Mouse (Mus musculus) kidney, adult 8-10 months (tissue): Measurements from ENCODE around the gene Abcc5.
A peak's percentile ranks its signal among the peaks of the same experiment; 100 is the strongest.
"Not testable (repeated sequence)": the region's sequence is repeated elsewhere in the genome, so short reads cannot be mapped to it uniquely, and the experiment has no call there.

Source experiments
- DNase-seq, 2 experiments: peaks; one replicate each; pipeline ENCODE4 v3.0.0; 2022

The Abcc5 gene

DNA sequence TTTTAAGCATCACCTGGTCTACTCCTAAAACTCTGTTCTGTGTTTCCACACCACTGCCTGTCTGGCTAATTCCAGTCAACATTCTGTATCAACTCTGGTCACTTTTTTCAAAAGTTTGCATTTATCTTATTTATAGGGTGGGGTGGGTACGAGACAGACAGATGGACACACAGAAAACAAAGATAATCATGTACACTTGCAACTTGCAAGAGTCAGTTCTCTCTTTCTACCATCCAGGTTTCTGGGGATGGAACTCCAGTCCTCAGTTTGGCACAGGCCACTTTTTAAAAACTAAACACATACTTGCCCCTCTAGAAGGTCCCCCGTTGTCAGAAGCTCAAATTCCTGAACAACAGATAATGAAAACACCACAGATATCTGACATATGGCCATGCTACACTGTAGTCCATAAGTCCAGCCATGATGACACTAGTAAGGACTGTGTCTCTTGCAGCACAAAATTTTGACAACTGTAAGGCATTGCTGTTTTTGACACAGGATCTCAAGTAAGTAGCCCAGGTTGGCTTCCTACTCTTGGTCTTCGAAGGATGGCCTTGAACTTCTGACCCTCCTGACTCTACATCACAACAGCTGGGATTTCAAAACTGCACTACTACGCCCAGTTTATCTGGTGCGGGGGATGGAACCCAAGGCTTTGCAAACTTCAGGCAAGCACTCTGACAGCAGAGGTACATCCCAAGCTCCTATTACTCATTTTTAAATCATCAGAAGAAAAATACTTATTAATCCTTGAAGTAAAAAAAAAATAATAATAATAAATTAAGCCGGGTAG, 3.1 kb downstream of the Abcc5 start:
- DNase-seq, result no peak

DNA sequence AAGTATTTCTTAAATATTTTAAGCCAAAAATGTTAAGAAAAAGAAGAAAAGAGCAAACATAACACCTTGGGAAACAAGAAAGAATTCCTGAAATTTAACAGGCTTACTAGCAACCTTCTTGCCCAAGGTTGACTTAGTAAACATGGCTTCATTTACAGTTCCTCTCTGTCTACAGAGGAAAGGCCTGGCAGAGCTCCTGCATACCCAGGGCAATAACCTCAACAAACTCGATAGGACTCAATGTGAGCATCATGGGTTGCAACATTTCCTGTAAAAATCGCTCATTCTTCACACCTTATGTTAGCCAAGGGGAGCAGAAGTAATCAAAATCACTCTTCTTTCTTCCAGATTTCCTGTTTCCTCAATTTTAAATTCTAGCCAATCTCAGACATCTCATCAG, 8.1 kb downstream of the Abcc5 start:
- DNase-seq, result no peak

DNA sequence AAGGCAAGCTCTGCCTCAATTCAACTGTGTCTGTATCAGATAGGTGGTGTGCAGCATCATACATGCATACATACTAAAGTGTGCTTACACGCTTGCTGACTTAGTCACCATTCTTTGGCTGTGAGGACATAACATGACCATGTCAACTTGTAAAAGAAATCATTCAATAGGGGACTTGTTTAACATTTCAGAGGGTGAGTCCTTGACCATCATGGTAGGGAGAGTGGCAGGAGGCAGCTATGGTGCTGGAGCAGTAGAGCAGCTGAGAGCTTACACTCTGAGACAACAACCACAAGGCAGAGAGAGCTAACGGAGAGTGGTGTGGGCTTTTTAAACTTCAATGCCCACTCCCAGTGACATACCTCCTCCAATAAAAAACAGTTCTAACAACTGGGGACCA, 9.9 kb downstream of the Abcc5 start:
- no peak for DNase-seq

DNA sequence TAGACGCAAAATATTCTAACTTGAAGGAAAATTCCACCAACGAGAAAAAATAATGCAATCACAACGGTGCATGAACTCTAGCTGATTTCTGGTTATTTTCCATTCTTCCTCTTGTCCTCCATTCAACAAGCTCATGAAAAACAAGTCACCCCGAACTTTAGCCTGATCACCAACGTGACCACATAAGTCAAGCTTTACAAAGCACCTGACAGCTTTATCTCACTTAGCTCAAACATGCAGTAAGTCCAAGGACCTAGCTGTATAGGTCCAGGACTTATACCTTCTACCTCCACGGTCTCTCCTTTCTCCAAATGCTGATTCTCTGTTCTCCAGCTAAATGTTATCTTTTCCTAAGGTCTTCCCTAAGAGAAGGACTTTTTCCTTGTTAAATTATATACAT, 10.4 kb downstream of the Abcc5 start:
- DNase-seq, result no peak

DNA sequence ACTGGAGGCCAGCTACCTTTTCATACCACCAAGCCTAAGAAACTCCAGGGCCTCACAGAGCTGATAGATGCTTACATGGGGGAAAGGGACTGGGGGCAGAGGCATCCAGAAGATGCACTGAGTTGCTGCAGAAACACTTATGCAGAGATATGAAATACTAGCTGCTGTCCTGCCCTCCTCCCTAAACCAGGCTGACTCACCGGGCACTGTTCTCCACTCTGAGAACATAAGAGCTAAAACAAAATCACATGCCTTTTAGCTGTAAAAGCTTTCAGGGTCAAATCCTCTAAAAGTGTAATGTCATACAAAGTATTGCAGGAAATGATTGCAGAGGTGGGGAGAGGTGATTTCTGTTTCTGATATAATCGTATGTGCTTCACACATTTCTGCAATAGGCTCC, 11.0 kb downstream of the Abcc5 start:
- DNase-seq, result no peak

DNA sequence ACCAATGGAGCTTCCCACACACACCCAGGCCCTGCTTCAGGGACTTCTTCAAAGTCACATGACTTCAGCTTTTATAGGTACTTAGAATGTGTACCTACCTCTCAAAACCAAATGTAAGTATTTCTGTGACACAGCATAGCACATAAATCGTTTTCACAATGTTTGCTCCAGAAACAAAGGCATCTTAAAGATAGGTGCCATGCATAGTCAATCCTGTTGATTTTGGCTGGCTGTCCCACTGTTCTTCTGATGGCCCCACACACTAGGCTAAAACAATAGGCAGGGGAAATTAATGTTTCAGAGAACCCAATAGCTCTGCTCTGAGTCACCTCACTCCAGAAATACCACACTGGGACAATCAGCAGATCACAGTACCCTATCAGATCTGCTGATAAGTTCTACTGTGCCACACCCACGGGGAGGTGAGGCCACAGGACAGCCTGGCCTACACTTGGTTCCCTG, 12.3 kb downstream of the Abcc5 start:
- DNase-seq, result no peak

DNA sequence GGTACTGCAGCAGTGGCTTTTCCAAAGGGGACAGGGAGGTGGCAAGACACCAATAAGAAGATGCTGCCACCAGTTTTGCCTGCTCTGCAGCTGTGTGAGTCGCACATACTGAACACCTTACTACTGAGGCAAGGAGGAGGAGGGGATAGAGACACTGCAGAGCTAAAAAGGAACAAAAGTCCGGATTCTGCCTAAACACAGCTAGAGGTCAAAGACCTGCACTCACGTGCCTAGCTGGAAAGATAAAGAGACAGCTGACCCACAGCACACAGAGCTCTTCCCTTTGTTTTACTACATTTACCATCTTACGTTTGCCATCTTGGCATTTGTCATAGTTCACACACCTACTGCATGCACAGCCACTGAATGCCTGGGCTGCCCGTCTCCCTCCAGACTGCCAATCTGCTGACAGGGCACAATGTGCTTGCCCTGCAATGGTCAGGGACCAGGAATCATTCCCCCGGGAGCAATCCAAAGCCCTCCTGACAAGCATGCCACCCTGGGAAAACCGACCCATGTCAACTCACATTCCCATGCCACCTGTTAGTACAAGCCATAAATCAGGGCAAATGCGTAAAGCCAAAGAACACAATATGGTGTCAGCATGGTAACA, 14.1 kb downstream of the Abcc5 start:
- DNase-seq, result peak; percentile 7 to 8

DNA sequence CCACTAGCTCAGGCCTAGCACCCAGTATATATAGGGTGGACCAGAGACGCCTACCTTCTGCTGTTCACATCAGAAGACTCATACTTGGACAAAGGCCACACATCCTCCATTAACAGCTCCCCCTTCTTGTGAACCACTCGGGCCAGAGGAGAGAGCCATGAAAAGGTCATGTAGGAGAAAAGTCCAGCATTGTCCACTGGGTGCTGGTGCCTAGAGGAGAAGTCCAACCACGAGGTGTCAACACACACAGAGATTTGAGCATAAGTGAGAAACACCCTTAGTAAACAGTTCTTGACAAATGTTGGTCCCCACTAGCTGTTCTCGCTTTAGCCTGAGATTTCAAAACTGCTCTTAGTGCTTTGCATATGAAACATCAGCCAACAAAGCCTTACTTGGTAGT, 20.9 kb downstream of the Abcc5 start:
- no peak for DNase-seq

DNA sequence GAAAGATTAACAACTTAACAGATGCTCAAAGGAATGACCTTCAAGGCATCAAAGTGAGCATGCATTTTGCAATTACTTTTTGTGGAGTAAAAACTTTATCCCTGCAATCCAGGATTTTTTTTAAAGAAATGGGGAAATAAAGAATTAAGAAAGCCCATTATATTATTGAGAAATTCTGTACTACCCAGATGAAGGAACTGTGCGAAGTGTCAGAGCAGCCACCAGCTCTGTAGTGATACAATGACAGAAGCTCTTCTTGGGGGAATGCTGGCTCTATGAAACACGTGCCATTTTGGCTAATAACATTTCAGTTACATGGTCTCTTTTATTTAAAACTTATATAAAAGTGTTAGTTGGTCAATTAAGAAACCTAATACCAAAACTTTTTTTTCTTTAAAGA, 22.9 kb downstream of the Abcc5 start:
- no peak for DNase-seq

DNA sequence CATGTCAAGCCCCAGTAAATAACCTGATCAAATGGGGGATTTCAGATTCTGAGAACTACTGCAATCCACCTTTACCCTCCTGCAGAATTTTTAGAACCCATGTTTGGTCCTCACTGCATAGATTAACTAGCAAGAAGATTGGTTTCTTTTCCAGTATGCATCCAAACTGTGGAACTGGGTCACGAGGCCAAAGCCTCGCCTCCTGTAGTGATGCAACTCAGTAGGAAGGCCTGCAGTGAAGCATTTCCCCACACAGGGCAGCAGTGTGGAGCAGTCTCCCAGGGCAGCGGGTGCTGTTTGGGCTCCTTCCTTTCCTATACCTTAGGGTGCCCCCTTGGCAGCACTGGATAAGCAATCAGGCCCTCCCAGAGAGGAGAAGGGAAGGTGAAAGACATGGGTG, 24.6 kb downstream of the Abcc5 start:
- DNase-seq, result no peak

DNA sequence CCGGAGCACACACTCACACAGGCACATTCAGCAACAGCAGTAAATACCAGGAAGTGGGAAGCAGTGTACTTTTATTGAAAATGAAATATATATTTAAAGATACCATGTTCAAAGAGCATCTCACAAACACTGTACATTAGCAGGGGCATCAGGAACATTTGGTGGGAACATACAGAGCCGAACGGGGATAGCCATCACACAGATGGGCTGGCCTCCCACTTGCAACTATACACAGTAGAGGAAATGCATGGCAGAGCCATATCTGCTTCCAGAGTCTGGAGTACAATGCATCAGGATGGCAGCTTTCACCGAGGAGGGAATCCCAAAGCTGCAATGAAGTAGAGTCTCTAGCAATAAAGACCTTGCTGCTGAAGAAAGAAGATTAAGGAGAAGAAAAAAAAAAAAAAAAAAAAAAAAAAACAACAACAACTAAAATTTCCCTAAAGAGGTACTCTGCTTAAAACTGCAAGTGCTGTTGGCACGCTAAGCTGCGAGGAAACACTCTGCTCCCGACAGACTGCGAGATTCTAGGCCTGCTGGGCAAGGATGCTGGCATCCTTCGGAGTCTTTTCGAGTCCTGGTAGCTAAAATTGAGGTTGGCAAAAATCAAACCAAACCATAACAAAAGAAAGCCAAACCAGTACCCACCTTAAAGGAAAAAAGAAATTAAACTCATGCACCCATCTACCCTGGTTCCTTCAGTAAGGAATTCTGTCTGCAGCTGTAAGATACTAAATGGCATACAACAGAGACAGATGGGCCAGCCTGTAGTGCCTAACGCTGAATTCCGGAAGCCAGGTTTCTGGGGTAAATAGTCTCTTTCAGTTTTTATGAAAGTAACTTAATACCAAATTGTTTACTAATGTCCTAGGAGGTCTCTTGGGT, 25.2 kb downstream of the Abcc5 start:
- no peak for DNase-seq

DNA sequence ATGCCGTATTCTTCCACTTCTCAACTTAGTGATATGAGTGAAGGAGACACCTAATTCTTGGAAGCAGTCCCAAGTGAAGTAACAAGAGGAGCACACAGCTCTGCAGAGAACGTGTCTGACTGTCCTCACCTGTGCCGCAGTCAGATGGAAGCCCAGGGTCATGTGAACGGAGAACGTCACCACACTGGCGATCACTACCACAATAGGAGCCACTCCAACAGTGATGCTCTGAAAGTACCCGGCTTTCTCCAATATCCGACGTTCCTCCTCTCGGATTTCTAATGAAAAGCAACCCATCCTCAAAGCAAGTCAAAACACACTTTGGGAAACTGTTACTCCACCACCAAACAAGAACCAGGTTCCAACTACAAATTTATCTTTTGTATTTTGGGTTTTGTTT, 29.3 kb downstream of the Abcc5 start:
- DNase-seq, result no peak

DNA sequence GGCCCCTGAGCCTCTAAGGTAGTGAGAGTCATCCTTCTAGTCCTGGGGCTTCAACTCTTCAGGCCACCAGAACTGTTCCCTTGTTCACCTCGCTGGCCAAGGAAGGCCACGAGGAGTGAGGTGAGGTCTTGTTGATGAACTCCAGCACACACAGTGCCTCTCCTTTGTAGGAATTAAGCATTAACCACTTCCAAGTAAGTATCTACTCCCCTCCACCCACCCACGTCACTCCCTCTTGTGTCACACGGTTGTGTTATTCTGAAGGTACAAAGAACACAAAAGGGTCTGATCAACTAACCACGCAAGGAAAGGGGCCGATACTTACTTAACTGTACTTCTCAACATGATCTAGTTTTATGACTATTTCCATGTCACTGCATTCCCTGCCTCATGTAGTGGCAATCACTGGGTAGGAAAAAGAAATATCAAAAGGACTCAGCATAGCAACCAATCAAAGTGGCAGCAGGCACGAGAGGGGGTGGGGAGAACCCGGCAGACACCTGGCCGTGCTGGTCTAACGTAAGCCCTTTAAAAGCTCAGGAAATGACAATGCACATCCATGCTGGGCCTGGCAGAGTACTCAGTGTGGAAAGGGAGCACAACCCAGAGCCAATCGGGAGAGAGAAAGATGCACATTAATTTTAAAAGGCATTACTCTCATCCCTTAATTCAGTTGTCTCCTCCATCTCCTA, 30.8 kb downstream of the Abcc5 start:
- peak; percentile 9 to 36 for DNase-seq

DNA sequence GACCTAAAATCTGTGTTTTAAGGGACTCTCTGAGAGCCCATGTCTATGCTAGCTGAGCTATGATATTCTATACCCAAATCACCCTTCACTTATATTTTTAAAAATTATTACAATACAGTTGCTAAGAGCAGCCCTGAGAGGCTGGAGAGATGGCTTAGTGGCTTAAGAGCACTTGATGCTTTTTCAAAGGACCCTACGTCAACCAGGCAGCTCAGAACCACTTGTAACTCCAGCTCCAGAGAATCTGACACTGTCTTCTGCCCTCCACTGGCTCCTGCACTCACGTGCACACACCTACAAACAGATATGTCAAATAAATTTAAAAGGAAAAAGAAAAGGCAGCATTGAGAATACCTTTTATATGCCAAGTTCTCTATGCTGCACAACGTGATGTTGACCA, 34.4 kb downstream of the Abcc5 start:
- DNase-seq, result no peak

DNA sequence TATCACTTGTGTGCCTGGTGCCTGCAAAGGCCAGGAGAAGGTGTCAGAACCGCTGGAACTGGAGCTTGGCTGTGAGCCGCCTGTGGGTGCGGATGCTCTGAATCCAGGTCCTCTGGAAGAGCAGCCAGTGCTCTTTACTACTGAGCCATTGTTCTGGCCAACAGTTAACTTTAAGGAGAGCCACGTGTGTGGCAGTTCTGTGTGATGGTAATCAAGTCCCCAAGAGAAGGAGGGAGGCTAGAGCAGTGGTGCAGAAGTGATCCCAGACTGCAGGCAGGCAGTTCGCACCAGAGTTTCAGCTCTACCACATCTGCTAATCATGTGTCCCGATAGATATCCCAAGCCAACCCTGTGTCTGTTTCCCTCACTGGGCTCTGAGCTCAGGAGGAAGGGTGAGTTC, 36.0 kb downstream of the Abcc5 start:
- no peak for DNase-seq

DNA sequence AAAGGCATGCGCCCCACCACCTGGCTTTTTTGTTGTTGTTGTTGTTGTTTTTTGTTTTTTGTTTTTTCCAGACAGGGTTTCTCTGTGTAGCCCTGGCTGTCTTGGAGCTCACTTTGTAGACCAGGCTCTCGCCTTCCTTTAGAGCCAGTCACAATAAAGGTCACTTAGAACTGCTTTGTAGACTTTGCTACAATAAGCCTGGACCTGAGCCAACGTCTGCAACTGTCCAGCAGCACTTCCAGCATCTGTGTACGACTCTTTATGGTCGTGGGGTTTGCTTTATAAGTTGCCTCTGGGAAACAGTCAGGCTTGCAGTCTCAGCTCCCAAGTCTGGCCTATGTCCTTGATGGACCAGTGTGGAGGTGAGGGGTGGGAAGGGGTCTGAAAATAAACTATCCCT, 45.2 kb downstream of the Abcc5 start:
- peak; percentile 13 to 29 for DNase-seq

DNA sequence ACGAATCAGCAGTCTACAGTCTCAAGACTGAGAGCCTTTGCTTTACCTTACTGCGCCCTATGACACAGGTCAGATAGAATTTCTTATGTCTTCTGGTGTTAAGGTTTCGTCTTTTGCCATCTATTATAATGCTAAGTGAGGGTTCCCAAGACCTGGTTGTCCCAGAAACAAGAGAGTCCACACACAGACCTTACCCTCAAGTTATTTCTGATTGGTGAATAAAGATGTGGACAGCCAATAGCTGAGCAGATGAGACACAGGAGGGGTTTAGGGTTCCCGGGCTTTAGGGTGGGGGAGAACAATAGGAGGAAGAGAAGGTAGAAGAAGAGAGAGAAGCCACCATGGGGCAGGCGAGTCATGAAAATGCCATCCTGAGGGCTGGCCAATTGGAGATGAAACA, 50.9 kb downstream of the Abcc5 start:
- no peak for DNase-seq

DNA sequence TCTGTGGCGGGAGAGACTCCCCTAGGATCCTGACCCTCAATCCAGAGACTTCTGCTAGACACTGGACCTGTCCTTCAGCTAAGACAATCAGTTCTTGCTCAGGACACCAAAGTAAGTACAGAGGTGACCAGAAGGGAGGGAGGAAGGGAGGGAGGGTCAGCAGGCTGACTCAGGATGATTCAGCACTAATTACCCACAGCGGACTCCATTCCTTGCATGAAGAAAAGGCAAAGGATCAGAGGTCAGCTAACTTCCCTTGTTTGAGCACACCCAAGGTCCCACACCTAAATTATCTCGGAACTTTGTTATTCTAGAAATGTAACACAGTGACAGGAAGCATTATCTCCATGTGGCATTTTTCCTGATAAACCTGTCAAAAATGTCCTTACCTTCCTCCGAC, 54.5 kb downstream of the Abcc5 start:
- DNase-seq, result peak in 1 of 2 experiments; percentile 8

DNA sequence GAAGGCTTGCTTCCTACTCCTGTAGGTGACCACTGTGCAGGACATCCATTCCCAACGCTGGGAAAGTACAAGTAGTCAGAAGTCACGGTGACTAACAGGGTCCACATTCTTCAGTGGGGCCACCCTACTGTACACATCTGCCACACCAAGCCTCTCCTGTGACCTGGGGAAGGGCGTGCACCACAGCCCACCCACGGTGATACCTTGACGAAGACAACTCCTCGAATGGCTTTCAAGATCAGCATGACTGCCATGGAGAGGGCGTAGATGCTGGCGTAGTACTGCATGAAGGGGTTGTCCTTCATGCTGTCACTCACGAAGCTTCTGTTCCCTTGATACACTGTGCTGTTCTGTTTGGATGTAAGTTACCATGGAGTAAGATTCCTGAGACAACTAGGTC, 58.0 kb downstream of the Abcc5 start:
- no peak for DNase-seq

DNA sequence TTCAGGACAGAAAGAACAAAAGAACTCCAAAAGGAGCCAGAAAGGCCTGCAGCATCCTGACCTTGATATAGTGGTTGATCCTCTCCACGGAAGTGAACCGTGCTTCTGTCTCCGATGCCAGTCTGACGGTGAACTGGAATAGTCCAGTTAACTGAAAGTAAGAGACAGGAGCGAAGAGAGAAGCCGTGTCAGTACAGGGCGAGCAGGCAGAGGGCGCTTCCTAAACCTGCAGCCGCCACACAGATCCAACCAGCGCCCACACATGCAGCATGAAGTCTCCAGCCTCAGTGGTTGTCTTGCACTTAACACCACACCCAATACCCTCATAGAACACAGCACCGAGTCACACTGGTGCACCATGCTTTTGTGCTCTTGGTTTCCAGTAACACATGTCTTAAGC, 64.1 kb downstream of the Abcc5 start:
- no peak for DNase-seq

DNA sequence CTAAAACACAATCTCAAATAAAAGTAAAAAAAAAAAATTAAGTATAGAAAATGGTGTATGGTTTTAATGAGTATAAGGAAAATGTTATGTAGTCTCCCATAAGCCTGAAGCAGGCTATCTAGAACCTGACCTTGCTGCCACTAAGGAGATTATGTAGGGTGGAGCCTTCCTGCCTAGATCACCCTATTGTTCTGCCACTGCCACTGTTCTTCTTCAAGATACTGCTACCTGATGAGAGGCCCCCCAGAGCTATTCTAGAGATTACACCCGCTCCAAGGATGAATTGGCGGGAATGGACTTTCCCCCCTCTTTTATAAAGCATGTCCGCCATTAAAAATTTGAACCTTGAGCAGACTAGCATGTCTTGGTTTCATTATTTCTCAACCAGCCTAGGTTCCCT, 64.7 kb downstream of the Abcc5 start:
- not testable (repeated sequence) for DNase-seq

DNA sequence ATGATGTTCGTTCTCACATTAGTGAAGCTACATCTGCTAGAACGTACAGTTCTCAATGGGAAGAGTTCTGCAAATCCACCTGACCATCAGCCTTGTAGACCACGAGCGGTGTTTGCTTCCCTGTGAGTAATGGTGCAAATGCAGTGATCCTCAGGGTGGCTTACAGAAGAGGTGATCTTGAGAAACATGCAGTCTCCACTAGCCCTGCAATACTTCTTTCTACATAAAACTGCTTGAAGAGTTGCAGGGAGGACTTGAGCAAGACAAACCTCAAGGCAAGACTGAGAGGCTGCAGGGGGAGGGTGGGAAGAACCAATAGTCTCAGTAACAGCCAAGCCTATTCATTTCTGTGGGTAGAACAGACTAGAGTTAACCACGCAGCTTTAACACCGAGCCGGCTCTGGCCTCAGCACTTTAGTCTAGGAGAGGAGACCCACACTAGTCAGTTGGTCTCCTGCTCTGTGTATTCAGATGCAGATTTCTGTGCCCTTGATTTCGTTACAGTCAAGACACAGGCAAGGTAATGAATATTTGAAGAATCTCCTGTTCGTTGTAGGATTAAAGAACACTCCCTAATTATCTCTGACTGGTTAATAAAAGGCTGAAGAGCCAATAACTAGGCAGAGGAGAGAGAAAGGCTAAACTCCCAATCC, 66.4 kb downstream of the Abcc5 start:
- DNase-seq, result no peak

DNA sequence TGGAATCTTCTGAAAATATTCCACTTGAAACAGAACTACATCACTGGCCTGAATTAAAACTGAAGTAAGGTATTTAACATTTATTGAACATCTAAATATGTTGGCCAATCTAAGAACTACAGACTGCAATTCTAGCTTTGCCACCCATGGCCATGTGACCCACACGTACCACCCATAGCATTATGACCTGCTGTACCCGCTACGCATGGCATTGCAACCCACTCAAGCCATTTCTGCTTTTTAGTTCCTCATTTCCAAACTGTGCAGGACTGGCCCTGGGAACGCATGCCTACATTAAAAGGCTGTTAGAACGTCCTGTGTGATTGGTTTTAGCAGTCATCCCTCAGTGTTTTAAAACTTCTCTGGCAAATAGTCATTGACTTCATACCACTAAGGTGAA, 68.4 kb downstream of the Abcc5 start:
- DNase-seq, result no peak
